Mouse (Mus musculus): ENCODE data around the gene Tmem268.

GRCm38 (mm10) chr4:63627111-63627510 is 68.5 kb downstream of the Tmem268 start:
- no peak for TF ChIP-seq TAL1 (IDR thresholded peaks at IDR 0.05; ENCODE audit: low read length)
- no peak for TF ChIP-seq GATA1 (IDR thresholded peaks at IDR 0.05; ENCODE audit: low read length)

Data from erythroblast, embryonic 14.5 days (primary cell).